Mouse (Mus musculus): Measurements from ENCODE around the gene Nhp2. TPM values are rescaled to one million over a fixed set of nuclear protein-coding genes. Genes with fewer than 3 reads are reported as not detected.
A peak's percentile ranks its signal among the peaks of the same experiment; 100 is the strongest.
"Not testable (repeated sequence)": the region's sequence is repeated elsewhere in the genome, so short reads cannot be mapped to it uniquely, and the experiment has no call there.

The Nhp2 gene
- polyA plus RNA-seq, 1 experiment from 2014 or later, result 103 TPM

DNA sequence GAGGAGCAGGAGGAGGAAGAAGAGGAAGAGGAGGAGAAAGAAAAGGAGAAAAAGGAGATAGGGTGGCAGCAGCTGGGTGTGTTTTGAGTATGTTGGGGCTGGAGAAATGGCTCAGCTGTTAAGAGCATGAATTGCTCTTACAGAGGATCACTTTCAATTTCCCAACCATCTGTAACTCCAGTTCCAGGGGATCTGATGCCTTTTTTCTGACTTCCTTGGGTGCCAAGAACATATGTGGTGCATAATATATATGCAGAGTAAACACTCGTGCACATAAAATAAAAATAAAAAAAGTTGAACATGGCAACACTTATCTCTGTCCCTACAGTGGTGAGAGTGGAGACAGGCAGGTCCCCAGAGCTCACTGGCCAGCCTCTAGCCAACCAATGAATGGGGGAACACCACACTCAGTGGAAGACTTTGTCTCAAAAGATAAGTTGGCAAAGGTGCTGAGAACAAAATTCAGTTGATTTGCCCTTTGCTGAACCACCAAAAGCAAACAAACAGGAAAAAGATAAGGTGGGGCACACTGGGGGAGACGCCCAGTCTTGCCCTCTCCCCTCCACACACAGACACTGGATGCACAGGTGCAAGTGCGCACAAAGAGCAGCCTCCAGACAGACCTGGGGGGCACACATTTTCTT is 10.1 kb upstream of the Nhp2 start:
- peaks cover 5% of the 10 kb centered on the region for H3K36me3 ChIP-seq
- no peak for ATAC-seq (ENCODE audit: low FRiP score)
- no peak overlapping the region for H3K4me2 ChIP-seq (replicated peaks)
- WGBS, result 86% methylated on average over 3 of the region's 3 CpGs
- no peak overlapping the region for H3K4me3 ChIP-seq
- H3K9me3 ChIP-seq (replicated peaks), result no peaks in the 10 kb centered on the region
- H3K9ac ChIP-seq, result no peak overlapping the region
- no peaks in the 10 kb centered on the region for H3K27me3 ChIP-seq
- peaks cover 15% of the 10 kb centered on the region for H3K4me1 ChIP-seq
- H3K27ac ChIP-seq, result no peak overlapping the region

DNA sequence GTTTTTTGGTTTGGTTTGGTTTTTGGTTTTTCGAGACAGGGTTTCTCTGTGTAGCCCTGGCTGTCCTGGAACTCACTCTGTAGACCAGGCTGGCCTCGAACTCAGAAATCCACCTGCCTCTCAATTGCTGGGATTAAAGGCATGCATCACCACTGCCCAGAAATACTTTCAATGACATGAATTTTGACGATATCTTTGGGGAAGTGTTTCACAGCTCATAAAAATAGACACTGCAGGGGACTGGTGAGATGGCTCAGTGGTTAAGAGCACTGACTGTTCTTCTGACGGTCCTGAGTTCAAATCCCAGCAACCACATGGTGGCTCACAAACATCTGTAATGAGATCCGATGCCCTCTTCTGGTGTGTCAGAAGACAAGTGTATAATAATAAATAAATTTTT is 9.6 kb upstream of the Nhp2 start:
- not testable (repeated sequence) for H3K36me3 ChIP-seq

GRCm38 (mm10) chr11:51614256-51614655 is 5.3 kb upstream of the Nhp2 start:
- H3K4me2 ChIP-seq (replicated peaks), result no peak overlapping the region
- no peak overlapping the region for H3K9ac ChIP-seq
- H3K27me3 ChIP-seq, result no peaks in the 10 kb centered on the region
- no peak for ATAC-seq (ENCODE audit: low FRiP score)
- H3K27ac ChIP-seq, result no peak overlapping the region
- WGBS, result 78% methylated on average over 8 of the region's 8 CpGs
- H3K4me3 ChIP-seq, result no peak overlapping the region
- H3K36me3 ChIP-seq, result no peaks in the 10 kb centered on the region
- H3K9me3 ChIP-seq (replicated peaks), result no peaks in the 10 kb centered on the region
- H3K4me1 ChIP-seq, result peaks cover 11% of the 10 kb centered on the region

More for the DNA sequence above, 9.6 kb upstream of the Nhp2 start:
- H3K9me3 ChIP-seq (replicated peaks); H3K4me2 ChIP-seq (replicated peaks); H3K9ac ChIP-seq; H3K27ac ChIP-seq; ATAC-seq (ENCODE audit: low FRiP score); H3K4me3 ChIP-seq; H3K27me3 ChIP-seq: not testable (repeated sequence)
- WGBS, result 86% methylated on average over 5 of the region's 5 CpGs
- peaks cover 10% of the 10 kb centered on the region for H3K4me1 ChIP-seq

GRCm38 (mm10) chr11:51615129-51615528 is 4.4 kb upstream of the Nhp2 start:
- Histone ChIP-seq H3K4me1 (peaks cover 13% of the 10 kb centered on the region), H3K4me2 (replicated peaks) (peak overlapping the region; percentile 59), H3K36me3 (no peaks in the 10 kb centered on the region), H3K4me3 (peak overlapping the region; percentile 27; the same call in 1 of the 2 replicates), H3K27me3 (no peaks in the 10 kb centered on the region), H3K9me3 (replicated peaks) (no peaks in the 10 kb centered on the region), H3K27ac (no peak overlapping the region), H3K9ac (peak overlapping the region; percentile 55; the same call in 1 of the 2 replicates)
- 48% methylated on average over 7 of the region's 7 CpGs for WGBS
- no peak for ATAC-seq (ENCODE audit: low FRiP score)

- Histone ChIP-seq H3K4me2 (replicated peaks) (peak overlapping the region; percentile 59), H3K27ac (0 out of 2 replicates have a peak overlapping the region, but pooled peaks have one; percentile 12), H3K36me3 (no peaks in the 10 kb centered on the region), H3K27me3 (no peaks in the 10 kb centered on the region), H3K9me3 (replicated peaks) (no peaks in the 10 kb centered on the region), H3K4me1 (peaks cover 17% of the 10 kb centered on the region), H3K9ac (peak overlapping the region; percentile 55; the same call in 1 of the 2 replicates), H3K4me3 (peak overlapping the region; percentile 27)
- ATAC-seq (ENCODE audit: low FRiP score), result no peak
- 8% methylated on average over 14 of the region's 14 CpGs for WGBS
These were observed 3.9 kb upstream of the Nhp2 start for GRCm38 (mm10) chr11:51615601-51616000.

- ATAC-seq (ENCODE audit: low FRiP score), result not testable (repeated sequence)
These were observed 3.4 kb upstream of the Nhp2 start for GRCm38 (mm10) chr11:51616113-51616512.

GRCm38 (mm10) chr11:51617693-51618092 is 1.8 kb upstream of the Nhp2 start:
- H3K4me1 ChIP-seq, result peaks cover 26% of the 10 kb centered on the region
- H3K4me3 ChIP-seq, result no peak overlapping the region
- H3K9ac ChIP-seq, result no peak overlapping the region
- no peaks in the 10 kb centered on the region for H3K27me3 ChIP-seq
- 4% methylated on average over 4 of the region's 4 CpGs for WGBS
- no peak overlapping the region for H3K4me2 ChIP-seq (replicated peaks)
- peaks cover 9% of the 10 kb centered on the region for H3K36me3 ChIP-seq
- H3K27ac ChIP-seq, result no peak overlapping the region
- no peaks in the 10 kb centered on the region for H3K9me3 ChIP-seq (replicated peaks)
- no peak for ATAC-seq (ENCODE audit: low FRiP score)

More at GRCm38 (mm10) chr11:51616113-51616512, 3.4 kb upstream of the Nhp2 start:
- H3K9ac ChIP-seq, result peak overlapping the region; percentile 55; the same call in 1 of the 2 replicates
- peak overlapping the region; percentile 59; the same call in 1 of the 2 replicates for H3K4me2 ChIP-seq (replicated peaks)
- H3K4me1 ChIP-seq, result peaks cover 22% of the 10 kb centered on the region
- H3K9me3 ChIP-seq (replicated peaks); H3K36me3 ChIP-seq; H3K27ac ChIP-seq; H3K27me3 ChIP-seq: not testable (repeated sequence)
- peak overlapping the region; percentile 27; the same call in 1 of the 2 replicates for H3K4me3 ChIP-seq
- WGBS, result 92% methylated on average over 7 of the region's 7 CpGs

- Histone ChIP-seq H3K4me1 (peaks cover 26% of the 10 kb centered on the region), H3K27ac (no peak overlapping the region), H3K36me3 (peaks cover 21% of the 10 kb centered on the region), H3K4me2 (replicated peaks) (peak overlapping the region; percentile 81), H3K27me3 (no peaks in the 10 kb centered on the region), H3K9ac (no peak overlapping the region), H3K4me3 (peak overlapping the region; percentile 90), H3K9me3 (replicated peaks) (no peaks in the 10 kb centered on the region)
- no peak for ATAC-seq (ENCODE audit: low FRiP score)
- WGBS, result 52% methylated on average over 7 of the region's 8 CpGs
These were observed 584 bp upstream of the Nhp2 start for GRCm38 (mm10) chr11:51618894-51619408.

- under 1% methylated on average over 11 of the region's 11 CpGs for WGBS
These were observed 549 bp downstream of the Nhp2 start for GRCm38 (mm10) chr11:51620084-51620483.

GRCm38 (mm10) chr11:51621776-51622175 is 2.2 kb downstream of the Nhp2 start:
- Histone ChIP-seq H3K9ac (no peak overlapping the region), H3K4me2 (replicated peaks) (no peak overlapping the region), H3K36me3 (peaks cover 49% of the 10 kb centered on the region), H3K4me3 (no peak overlapping the region), H3K4me1 (peaks cover 15% of the 10 kb centered on the region), H3K9me3 (replicated peaks) (no peaks in the 10 kb centered on the region), H3K27me3 (no peaks in the 10 kb centered on the region), H3K27ac (no peak overlapping the region)
- 96% methylated on average over 2 of the region's 2 CpGs for WGBS
- ATAC-seq (ENCODE audit: low FRiP score), result no peak

More at GRCm38 (mm10) chr11:51620084-51620483, 549 bp downstream of the Nhp2 start:
- H3K4me1 ChIP-seq, result peaks cover 25% of the 10 kb centered on the region
- peak overlapping the region; percentile 70 for H3K9ac ChIP-seq
- H3K36me3 ChIP-seq, result peaks cover 33% of the 10 kb centered on the region
- H3K4me3 ChIP-seq, result peak overlapping the region; percentile 90
- no peaks in the 10 kb centered on the region for H3K27me3 ChIP-seq
- H3K27ac ChIP-seq, result no peak overlapping the region
- peak overlapping the region; percentile 81 for H3K4me2 ChIP-seq (replicated peaks)
- ATAC-seq (ENCODE audit: low FRiP score), result no peak
- no peaks in the 10 kb centered on the region for H3K9me3 ChIP-seq (replicated peaks)

DNA sequence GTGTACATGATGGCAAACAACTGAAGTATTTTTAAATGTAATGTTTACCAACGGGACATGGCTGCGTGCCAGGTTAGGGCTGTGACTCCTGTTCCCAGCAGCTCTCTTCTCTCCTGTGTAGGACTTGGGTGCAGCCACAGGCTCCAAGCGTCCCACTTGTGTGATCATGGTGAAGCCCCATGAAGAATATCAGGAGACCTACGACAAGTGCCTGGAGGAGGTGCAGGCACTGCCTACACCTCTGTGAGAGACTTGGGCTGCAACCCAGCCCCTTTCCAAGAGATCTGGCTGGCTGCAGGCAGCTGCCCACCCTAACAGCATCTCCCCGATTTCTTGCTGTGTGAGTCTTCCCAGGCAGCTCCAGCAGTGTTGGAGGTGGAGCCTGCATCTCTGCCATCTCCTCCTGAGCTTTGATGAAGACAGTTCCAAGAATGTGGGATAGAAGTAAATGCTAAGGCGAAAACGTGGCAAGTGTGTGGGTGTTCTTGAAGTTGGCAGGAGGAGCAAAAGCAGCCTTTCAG is 3.5 kb downstream of the Nhp2 start:
- no peak overlapping the region for H3K9ac ChIP-seq
- peaks cover 15% of the 10 kb centered on the region for H3K4me1 ChIP-seq
- no peak overlapping the region for H3K27ac ChIP-seq
- peaks cover 61% of the 10 kb centered on the region for H3K36me3 ChIP-seq
- H3K27me3 ChIP-seq, result no peaks in the 10 kb centered on the region
- no peaks in the 10 kb centered on the region for H3K9me3 ChIP-seq (replicated peaks)
- no peak for ATAC-seq (ENCODE audit: low FRiP score)
- H3K4me2 ChIP-seq (replicated peaks), result no peak overlapping the region
- WGBS, result 90% methylated on average over 7 of the region's 7 CpGs
- no peak overlapping the region for H3K4me3 ChIP-seq

DNA sequence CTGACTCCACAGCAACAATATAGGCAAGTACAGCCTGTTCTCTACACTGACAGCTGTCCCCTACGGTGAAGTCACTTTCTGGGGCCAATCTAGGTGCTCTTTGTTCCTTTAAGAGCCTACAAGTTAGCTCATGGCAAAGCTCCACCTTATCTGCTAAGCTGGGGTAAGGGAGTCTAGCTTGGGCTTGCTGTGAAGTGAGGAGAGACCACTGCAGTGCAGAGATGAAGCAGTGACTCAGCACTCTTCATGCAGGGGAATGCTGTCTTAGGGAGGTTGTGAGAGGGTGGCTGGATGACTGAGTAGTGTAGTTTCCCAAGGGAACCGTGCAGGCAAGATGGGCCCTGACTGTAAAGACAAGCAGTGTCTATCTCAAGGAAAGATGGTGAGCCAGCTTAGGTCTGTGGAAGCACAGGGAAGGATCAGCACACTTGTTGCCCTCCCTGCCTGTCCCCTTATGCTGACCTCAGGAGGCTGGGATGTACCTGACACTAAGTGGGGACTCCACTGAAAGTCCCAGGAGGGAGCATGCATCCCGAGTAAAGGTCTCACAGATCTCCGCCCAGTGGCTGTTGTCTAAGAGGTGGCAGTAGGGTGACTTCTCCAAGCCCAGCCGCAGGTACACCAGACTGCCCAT is 5.8 kb downstream of the Nhp2 start:
- H3K4me3 ChIP-seq, result no peak overlapping the region
- H3K4me1 ChIP-seq, result peaks cover 12% of the 10 kb centered on the region
- no peak overlapping the region for H3K27ac ChIP-seq
- H3K9me3 ChIP-seq (replicated peaks), result no peaks in the 10 kb centered on the region
- no peak overlapping the region for H3K9ac ChIP-seq
- ATAC-seq (ENCODE audit: low FRiP score), result no peak
- H3K27me3 ChIP-seq, result no peaks in the 10 kb centered on the region
- WGBS, result 88% methylated on average over 5 of the region's 5 CpGs
- no peak overlapping the region for H3K4me2 ChIP-seq (replicated peaks)
- peaks cover 77% of the 10 kb centered on the region for H3K36me3 ChIP-seq
